Mouse (Mus musculus) ES-Bruce4 (cell line): ENCODE data around the gene Hpn. TPM values are rescaled to one million over a fixed set of nuclear protein-coding genes. Genes with fewer than 3 reads are reported as not detected.
A peak's percentile ranks its signal among the peaks of the same experiment; 100 is the strongest.

Experiments used
- H3K27ac ChIP-seq: 2 replicates; pipeline ENCODE4 v1.5.1; 2012; ENCODE audit warnings: low read length, inconsistent platforms; ENCODE audit not compliant: insufficient read depth
- H3K27me3 ChIP-seq: 2 replicates; pipeline ENCODE4 v1.6.1; 2012; ENCODE audit warnings: mild to moderate bottlenecking, low read length, inconsistent platforms; ENCODE audit not compliant: control insufficient read depth, poor library complexity, insufficient read depth, severe bottlenecking
- H3K36me3 ChIP-seq: 2 replicates; pipeline ENCODE4 v1.6.1; 2012; ENCODE audit warnings: inconsistent platforms, mild to moderate bottlenecking, low read length, moderate library complexity; ENCODE audit not compliant: control insufficient read depth, poor library complexity, insufficient read depth, severe bottlenecking
- H3K4me1 ChIP-seq: one replicate; pipeline ENCODE4 v1.8.1; 2011; ENCODE audit warnings: low read length; ENCODE audit not compliant: control insufficient read depth, insufficient read depth
- H3K4me3 ChIP-seq: 2 replicates; pipeline ENCODE4 v1.5.1; 2011; ENCODE audit warnings: low read depth, mild to moderate bottlenecking, low read length
- H3K9ac ChIP-seq: 2 replicates; pipeline ENCODE4 v1.6.1; 2012; ENCODE audit warnings: low read depth, mild to moderate bottlenecking, inconsistent platforms; ENCODE audit not compliant: poor library complexity, severe bottlenecking
- H3K9me3 ChIP-seq: replicated peaks from 2 replicates; pipeline ENCODE4 v1.6.1; 2012; ENCODE audit warnings: mild to moderate bottlenecking, low read length, inconsistent platforms; ENCODE audit not compliant: control insufficient read depth, poor library complexity, insufficient read depth, severe bottlenecking
- CTCF ChIP-seq: IDR thresholded peaks from one replicate; pipeline ENCODE4 v1.8.1; 2011; ENCODE audit warnings: low read depth, low read length
- EP300 ChIP-seq: IDR thresholded peaks from 2 replicates; pipeline ENCODE4 v1.6.1; 2011; ENCODE audit warnings: low read depth, low read length; ENCODE audit not compliant: insufficient read depth
- POLR2A ChIP-seq: IDR thresholded peaks from one replicate; pipeline ENCODE4 v1.8.1; 2011; ENCODE audit warnings: low read length; ENCODE audit not compliant: insufficient read depth
- polyA plus RNA-seq: library from polyadenylated mRNA; stranded (reverse); fragments of >200 nt; gene quantifications from 2 replicates; pipeline ENCODE4 v1.2.4, GENCODE M21; 2011; ENCODE audit warnings: low read depth; ENCODE audit not compliant: missing spikeins, insufficient read depth, insufficient read length

Hpn gene
- polyA plus RNA-seq, 1 experiment: 28.7 TPM

- TF ChIP-seq POLR2A (no peak), CTCF (peak; percentile 98)
- Histone ChIP-seq H3K27me3 (no peaks in the 10 kb centered on the region), H3K27ac (no peak within 1 kb of the TSS), H3K4me3 (no peak within 1 kb of the TSS), H3K9ac (no peak within 1 kb of the TSS), H3K36me3 (no peaks in the 10 kb centered on the region), H3K9me3 (no peaks in the 10 kb centered on the region), H3K4me1 (no peaks in the 10 kb centered on the region)
These were observed 56.0 kb downstream of the Hpn start, which contains the start of gene Lgi4 for GRCm38 (mm10) chr7:31059108-31059507. TSS of gene Lgi4 (plus strand) at chr7:31059342.

- Histone ChIP-seq H3K9me3 (no peaks in the 10 kb centered on the region), H3K4me1 (no peaks in the 10 kb centered on the region), H3K27me3 (no peaks in the 10 kb centered on the region), H3K27ac (no peak overlapping the region), H3K9ac (no peak overlapping the region), H3K4me3 (no peak overlapping the region), H3K36me3 (no peaks in the 10 kb centered on the region)
- no peak for TF ChIP-seq EP300
- TF ChIP-seq CTCF: no peak
- no peak for TF ChIP-seq POLR2A
These were observed 56.9 kb downstream of the Hpn start for GRCm38 (mm10) chr7:31058211-31058610.

- TF ChIP-seq POLR2A: no peak
- no peak for TF ChIP-seq EP300
- no peaks in the 10 kb centered on the region for H3K4me1 ChIP-seq
These were observed 57.4 kb downstream of the Hpn start for GRCm38 (mm10) chr7:31057730-31058129.

GRCm38 (mm10) chr7:31057071-31057470, 58.0 kb downstream of the Hpn start, which contains the start of gene Fxyd1:
TSS of gene Fxyd1 (minus strand) at chr7:31057199.
- no peak within 1 kb of the TSS for H3K4me3 ChIP-seq
- H3K9ac ChIP-seq: no peak within 1 kb of the TSS
- no peaks in the 10 kb centered on the region for H3K4me1 ChIP-seq
- no peak within 1 kb of the TSS for H3K27ac ChIP-seq
- 0 out of 2 replicates have a peak, but pooled peaks cover 2% of the 10 kb centered on the region for H3K27me3 ChIP-seq
- H3K36me3 ChIP-seq: no peaks in the 10 kb centered on the region
- TF ChIP-seq CTCF: no peak
- TF ChIP-seq EP300: no peak
- no peak for TF ChIP-seq POLR2A
- no peaks in the 10 kb centered on the region for H3K9me3 ChIP-seq

More at GRCm38 (mm10) chr7:31057730-31058129, 57.4 kb downstream of the Hpn start:
- Histone ChIP-seq H3K9me3 (no peaks in the 10 kb centered on the region), H3K4me3 (no peak overlapping the region), H3K9ac (no peak overlapping the region), H3K27ac (no peak overlapping the region), H3K36me3 (no peaks in the 10 kb centered on the region), H3K27me3 (no peaks in the 10 kb centered on the region)

- no peaks in the 10 kb centered on the region for H3K9me3 ChIP-seq
- no peak overlapping the region for H3K4me3 ChIP-seq
- no peak overlapping the region for H3K27ac ChIP-seq
- no peaks in the 10 kb centered on the region for H3K36me3 ChIP-seq
- no peaks in the 10 kb centered on the region for H3K4me1 ChIP-seq
- TF ChIP-seq CTCF (no peak), POLR2A (no peak)
- H3K9ac ChIP-seq: no peak overlapping the region
- peaks cover 6% of the 10 kb centered on the region for H3K27me3 ChIP-seq
These were observed 58.6 kb downstream of the Hpn start for GRCm38 (mm10) chr7:31056448-31056847.

- Histone ChIP-seq H3K27ac (no peak overlapping the region), H3K4me1 (no peaks in the 10 kb centered on the region)
These were observed 59.2 kb downstream of the Hpn start for GRCm38 (mm10) chr7:31055883-31056282.

More at GRCm38 (mm10) chr7:31055883-31056282, 59.2 kb downstream of the Hpn start:
- Histone ChIP-seq H3K9me3 (no peaks in the 10 kb centered on the region), H3K36me3 (no peaks in the 10 kb centered on the region), H3K9ac (no peak overlapping the region), H3K27me3 (peaks cover 10% of the 10 kb centered on the region), H3K4me3 (no peak overlapping the region)
- TF ChIP-seq EP300: no peak
- TF ChIP-seq CTCF: no peak
- no peak for TF ChIP-seq POLR2A
